Mouse (Mus musculus) midbrain, embryonic 16.5 days (tissue): ENCODE results near the gene Tmed8. TPM values are rescaled to one million over a fixed set of nuclear protein-coding genes. Genes with fewer than 3 reads are reported as not detected.

ENCODE experiments used
- ATAC-seq: fragments of 200-750 bp; cut with Nextera tagmentation; 2 replicates; pipeline ENCODE4 v1.8.0; 2017; ENCODE audit warnings: moderate TSS enrichment
- H3K27ac ChIP-seq: fragments of 300-500 bp; sonication (generic); 2 replicates; pipeline ENCODE4 v1.5.1; 2014; ENCODE audit warnings: mild to moderate bottlenecking, low read length, mixed read lengths
- H3K27me3 ChIP-seq: fragments of 300-500 bp; sonication (generic); 2 replicates; pipeline ENCODE4 v1.6.1; 2014; ENCODE audit warnings: low read depth, low read length, mixed read lengths; ENCODE audit not compliant: control insufficient read depth, insufficient read depth
- H3K36me3 ChIP-seq: fragments of 300-500 bp; sonication (generic); 2 replicates; pipeline ENCODE4 v1.6.1; 2014; ENCODE audit warnings: mild to moderate bottlenecking, low read length, moderate library complexity, mixed read lengths; ENCODE audit not compliant: control insufficient read depth, insufficient read depth
- H3K4me1 ChIP-seq: fragments of 300-500 bp; sonication (generic); 2 replicates; pipeline ENCODE4 v1.6.1; 2014; ENCODE audit warnings: mild to moderate bottlenecking, low read length, mixed read lengths; ENCODE audit not compliant: control insufficient read depth, insufficient read depth
- H3K4me2 ChIP-seq: fragments of 300-500 bp; sonication (generic); 2 replicates; pipeline ENCODE4 v1.6.1; 2014; ENCODE audit warnings: mild to moderate bottlenecking, low read length, mixed read lengths
- H3K4me3 ChIP-seq: fragments of 300-500 bp; sonication (generic); 2 replicates; pipeline ENCODE4 v1.5.1; 2014; ENCODE audit warnings: low read depth, mild to moderate bottlenecking, low read length, moderate library complexity, mixed read lengths
- H3K9ac ChIP-seq: fragments of 300-500 bp; sonication (generic); 2 replicates; pipeline ENCODE4 v1.6.1; 2014; ENCODE audit warnings: low read depth, low read length, mixed read lengths
- H3K9me3 ChIP-seq: fragments of 300-500 bp; sonication (generic); replicated peaks from 2 replicates; pipeline ENCODE4 v1.6.1; 2014; ENCODE audit warnings: mild to moderate bottlenecking, low read length, mixed read lengths; ENCODE audit not compliant: control insufficient read depth, poor library complexity, severe bottlenecking
- WGBS: fragments of 180-500 bp; shearing (Covaris S2); extraction: QIAGEN DNeasy Blood & Tissue Kit; methylation state at CpG from one replicate; pipeline ENCODE4 v1.1.7; 2014; 5-methylcytosine and 5-hydroxymethylcytosine counted together
- polyA plus RNA-seq: library from polyadenylated mRNA; unstranded; fragments of >200 nt; fragmentation: Nextera tagmentation; extraction: Ambion mirVana; gene quantifications from 2 replicates; pipeline ENCODE4 v1.2.1, GENCODE M21; 2015

Gene Tmed8
- polyA plus RNA-seq, 1 experiment from 2014 or later = 5.2 TPM

DNA sequence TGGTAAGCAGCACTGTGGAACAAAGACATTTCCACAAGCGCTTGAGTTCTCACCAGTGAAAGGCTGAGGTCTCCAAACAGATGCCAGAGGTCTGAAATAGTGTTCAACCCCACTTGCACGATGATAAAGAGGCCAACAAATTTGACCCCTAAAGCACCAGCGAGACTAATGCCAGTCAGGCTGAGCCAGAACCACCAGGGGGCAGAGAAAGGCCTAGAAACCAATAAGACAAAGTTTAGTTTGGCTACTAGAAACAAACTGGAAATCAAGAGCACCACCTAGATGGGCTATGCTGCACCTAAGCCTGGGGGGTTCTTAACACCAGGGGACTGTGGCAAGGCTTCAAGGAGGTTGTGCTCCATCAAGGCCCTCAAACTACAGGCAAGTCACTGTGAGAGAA, 68.6 kb downstream of the Tmed8 start:
- no peak overlapping the region for H3K4me3 ChIP-seq
- no peak for ATAC-seq
- WGBS = 52% methylated on average over 3 of the region's 3 CpGs
- H3K4me1 ChIP-seq = no peaks in the 10 kb centered on the region
- peaks cover 11% of the 10 kb centered on the region; the same call in 1 of the 2 replicates for H3K36me3 ChIP-seq
- H3K9ac ChIP-seq = no peak overlapping the region
- H3K4me2 ChIP-seq = no peak overlapping the region
- no peak overlapping the region for H3K27ac ChIP-seq
- H3K27me3 ChIP-seq = no peaks in the 10 kb centered on the region
- H3K9me3 ChIP-seq = no peaks in the 10 kb centered on the region

DNA sequence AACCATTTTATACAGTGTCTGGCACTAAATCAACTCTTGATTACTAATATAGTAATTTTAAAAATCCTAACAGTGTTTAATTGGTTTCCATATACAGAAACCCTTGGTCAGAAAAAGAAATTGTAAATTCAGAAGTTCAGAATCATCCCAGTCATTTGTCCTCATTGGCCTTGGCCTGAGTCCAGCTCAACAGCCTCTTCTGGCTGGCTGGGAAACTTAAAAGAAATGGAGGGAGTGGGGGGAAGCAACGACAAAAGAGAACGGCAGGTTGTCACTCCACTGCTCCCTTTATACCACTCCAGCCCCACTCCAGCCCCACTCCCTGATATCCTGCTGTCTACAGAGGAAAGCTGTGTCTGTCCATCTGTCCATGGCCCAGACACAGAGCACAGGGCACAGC, 69.1 kb downstream of the Tmed8 start:
- 40% methylated on average over 2 of the region's 2 CpGs for WGBS
- Histone ChIP-seq H3K27me3 (no peaks in the 10 kb centered on the region), H3K27ac (no peak overlapping the region), H3K36me3 (peaks cover 11% of the 10 kb centered on the region; the same call in 1 of the 2 replicates), H3K9me3 (no peaks in the 10 kb centered on the region), H3K4me1 (no peaks in the 10 kb centered on the region), H3K9ac (no peak overlapping the region), H3K4me3 (no peak overlapping the region), H3K4me2 (no peak overlapping the region)
- no peak for ATAC-seq

DNA sequence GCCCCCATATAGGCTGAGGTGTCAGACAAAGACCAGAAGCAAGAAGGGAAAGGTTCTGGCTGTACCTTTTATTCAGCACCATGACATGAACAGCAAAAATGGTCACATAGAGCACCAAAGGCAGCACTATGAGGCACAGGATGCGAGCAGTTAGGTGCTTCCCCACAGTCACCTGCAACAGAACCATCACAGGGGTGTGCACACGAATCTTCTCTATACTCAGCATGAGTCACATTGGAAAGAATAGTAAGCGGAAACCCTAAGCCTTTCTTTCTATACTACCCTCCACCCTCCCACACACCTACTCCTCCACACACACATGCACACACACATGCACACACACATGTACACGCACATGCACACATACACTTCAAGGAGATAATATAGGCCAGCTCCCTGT, 70.0 kb downstream of the Tmed8 start:
- Histone ChIP-seq H3K36me3 (peaks cover 11% of the 10 kb centered on the region; the same call in 1 of the 2 replicates), H3K9ac (no peak overlapping the region)
- no peak for ATAC-seq

GRCm38 (mm10) chr12:87127256-87127655, 73.0 kb downstream of the Tmed8 start:
- no peaks in the 10 kb centered on the region for H3K4me1 ChIP-seq
- ATAC-seq = no peak
- H3K4me3 ChIP-seq = no peak overlapping the region
- H3K4me2 ChIP-seq = no peak overlapping the region
- 46% methylated on average over 4 of the region's 4 CpGs for WGBS
- H3K27ac ChIP-seq = no peak overlapping the region
- H3K9me3 ChIP-seq = no peaks in the 10 kb centered on the region
- no peaks in the 10 kb centered on the region for H3K27me3 ChIP-seq
- H3K36me3 ChIP-seq = peaks cover 13% of the 10 kb centered on the region; the same call in 1 of the 2 replicates
- no peak overlapping the region for H3K9ac ChIP-seq

More for the DNA sequence above, 70.0 kb downstream of the Tmed8 start:
- H3K27ac ChIP-seq = no peak overlapping the region
- no peaks in the 10 kb centered on the region for H3K9me3 ChIP-seq
- 93% methylated on average over 4 of the region's 4 CpGs for WGBS
- no peak overlapping the region for H3K4me3 ChIP-seq
- H3K4me1 ChIP-seq = no peaks in the 10 kb centered on the region
- H3K4me2 ChIP-seq = no peak overlapping the region
- no peaks in the 10 kb centered on the region for H3K27me3 ChIP-seq

- no peaks in the 10 kb centered on the region for H3K4me1 ChIP-seq
- no peaks in the 10 kb centered on the region for H3K27me3 ChIP-seq
- H3K4me3 ChIP-seq = no peak overlapping the region
- no peak overlapping the region for H3K4me2 ChIP-seq
- no peak for ATAC-seq
- no peaks in the 10 kb centered on the region for H3K9me3 ChIP-seq
- H3K27ac ChIP-seq = no peak overlapping the region
- WGBS = 95% methylated on average over 4 of the region's 4 CpGs
- no peak overlapping the region for H3K9ac ChIP-seq
- H3K36me3 ChIP-seq = peaks cover 15% of the 10 kb centered on the region; the same call in 1 of the 2 replicates
Measured at GRCm38 (mm10) chr12:87121918-87122589, 78.2 kb downstream of the Tmed8 start.

Other genes with a start within 250 kb of the Tmed8 start
- 24.4 and 28.1 TPM in 2 replicates for gene Zdhhc22, start 210.0 kb downstream of the Tmed8 start, polyA plus RNA-seq
- 12.9 and 13.7 TPM in 2 replicates for gene Tmem63c, start 179.1 kb downstream of the Tmed8 start, polyA plus RNA-seq
- gene Ngb, start 97.9 kb downstream of the Tmed8 start, polyA plus RNA-seq = 8.5 and 10.8 TPM in 2 replicates
- gene Gstz1, start 53.3 kb downstream of the Tmed8 start, polyA plus RNA-seq = 25.1 and 31.5 TPM in 2 replicates
- 15.6 and 16.1 TPM in 2 replicates for gene Pomt2, start 52.5 kb downstream of the Tmed8 start, polyA plus RNA-seq
- gene Samd15, start 731 bp downstream of the Tmed8 start, polyA plus RNA-seq = 2.2 and 2.6 TPM in 2 replicates
- 0.65 and 1.9 TPM in 2 replicates for gene Noxred1, start 38.3 kb upstream of the Tmed8 start, polyA plus RNA-seq
- gene Vipas39, start 65.8 kb upstream of the Tmed8 start, polyA plus RNA-seq = 56.2 and 58.2 TPM in 2 replicates
- 208 and 217 TPM in 2 replicates for gene Ahsa1, start 66.0 kb upstream of the Tmed8 start, polyA plus RNA-seq
- 2.1 and 2.2 TPM in 2 replicates for gene Ism2, start 99.3 kb upstream of the Tmed8 start, polyA plus RNA-seq
- 72.8 and 75.0 TPM in 2 replicates for gene Sptlc2, start 187.9 kb upstream of the Tmed8 start, polyA plus RNA-seq
- gene Slirp, start 243.4 kb upstream of the Tmed8 start, polyA plus RNA-seq = 195 and 209 TPM in 2 replicates
- 40.7 and 41.8 TPM in 2 replicates for gene Alkbh1, start 243.6 kb upstream of the Tmed8 start, polyA plus RNA-seq